Mouse (Mus musculus): ENCODE results near the gene Riok1. TPM values are rescaled to one million over a fixed set of nuclear protein-coding genes. Genes with fewer than 3 reads are reported as not detected.

The Riok1 gene
- polyA plus RNA-seq, 1 experiment = 31.4 TPM

DNA sequence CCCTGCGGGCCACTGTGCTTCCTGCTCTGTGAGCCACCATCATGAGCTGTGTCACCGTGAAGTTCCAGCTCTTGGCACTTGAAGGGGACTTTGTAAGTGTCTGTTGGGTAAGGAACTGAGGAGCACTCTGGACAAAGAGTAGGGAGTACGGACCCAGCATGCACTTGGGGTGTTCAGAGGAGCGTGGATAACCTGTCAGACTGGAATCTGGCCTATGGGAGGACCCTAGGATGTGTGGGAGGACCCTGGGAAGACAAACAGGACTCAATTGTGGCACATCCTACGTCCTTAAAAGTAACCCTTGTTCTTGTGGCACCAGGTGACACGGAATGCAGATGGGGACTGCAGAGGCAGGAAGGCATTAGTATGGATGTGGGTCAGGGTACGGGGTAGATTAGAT, 44.4 kb downstream of the Riok1 start:
- no peak for TF ChIP-seq GATA1 (IDR thresholded peaks at IDR 0.05; ENCODE audit: low read length)

DNA sequence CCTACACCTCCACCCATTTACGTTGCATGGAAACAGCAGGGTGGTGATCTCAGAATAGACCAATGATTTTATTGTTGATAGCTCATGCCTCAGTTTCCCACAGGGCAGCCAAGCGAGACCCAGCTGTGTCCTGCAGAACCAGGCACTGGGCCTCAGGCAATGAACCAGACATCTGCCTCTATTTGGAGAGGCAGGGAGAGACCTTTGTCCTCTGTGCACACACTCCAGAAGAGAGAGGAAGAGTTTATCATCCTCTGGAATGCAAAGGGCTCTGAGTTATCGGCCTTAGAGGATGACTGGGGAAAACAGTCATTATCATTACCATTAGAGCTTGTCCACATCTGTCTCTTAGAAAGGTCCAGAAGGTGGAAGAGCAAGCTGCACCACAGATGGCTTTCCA, 49.9 kb downstream of the Riok1 start:
- TF ChIP-seq GATA1 (IDR thresholded peaks at IDR 0.05; ENCODE audit: low read length) = no peak

DNA sequence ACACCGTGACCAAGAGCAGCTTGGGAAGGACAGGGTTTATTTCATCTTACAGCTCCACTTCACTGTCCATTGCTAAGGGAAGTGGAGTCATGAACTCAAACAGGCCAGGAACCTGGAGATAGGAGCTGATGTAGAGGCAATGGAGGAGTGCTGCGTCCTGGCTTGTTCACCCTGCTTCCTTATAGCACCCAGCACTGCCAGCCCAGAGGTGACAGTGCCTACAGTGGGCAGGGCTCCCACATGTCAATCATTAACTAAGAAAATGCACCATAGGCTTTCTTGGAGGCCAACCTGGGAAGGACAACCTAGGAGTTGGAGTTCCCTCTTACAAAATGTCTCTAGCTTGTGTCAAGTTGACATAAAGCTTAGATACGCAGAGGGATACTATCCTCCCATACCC, 51.2 kb downstream of the Riok1 start:
- TF ChIP-seq GATA1 (IDR thresholded peaks at IDR 0.05; ENCODE audit: low read length) = no peak

GRCm38 (mm10) chr13:38089449-38089848, 52.7 kb downstream of the Riok1 start:
- no peak for TF ChIP-seq GATA1 (IDR thresholded peaks at IDR 0.05; ENCODE audit: low read length)

- no peak for TF ChIP-seq GATA1 (IDR thresholded peaks at IDR 0.05; ENCODE audit: low read length)
These were observed 53.1 kb downstream of the Riok1 start for GRCm38 (mm10) chr13:38089871-38090270.

- no peak for TF ChIP-seq GATA1 (IDR thresholded peaks at IDR 0.05; ENCODE audit: low read length)
These were observed 59.4 kb downstream of the Riok1 start for GRCm38 (mm10) chr13:38096207-38096606.

DNA sequence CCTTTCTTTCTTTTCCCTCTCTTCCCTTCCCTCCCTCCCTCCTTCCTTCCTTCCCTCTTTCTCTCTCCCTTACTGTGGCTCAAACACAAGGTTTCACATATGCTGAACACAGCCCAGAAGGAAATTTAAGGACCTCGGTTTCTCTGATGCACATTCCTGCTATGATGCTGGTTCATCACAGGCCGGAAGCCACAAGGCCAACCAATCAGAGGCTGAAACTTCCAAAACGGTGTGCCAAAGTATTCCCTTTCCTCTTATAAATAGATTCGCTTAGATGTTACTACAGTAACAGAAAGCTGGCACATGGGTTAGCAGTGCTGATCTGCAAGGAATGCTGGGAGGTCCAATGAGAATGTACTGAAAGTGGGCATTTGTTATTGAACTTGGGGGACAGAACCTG, 66.6 kb downstream of the Riok1 start:
- TF ChIP-seq GATA1 (IDR thresholded peaks at IDR 0.05; ENCODE audit: low read length) = no peak

DNA sequence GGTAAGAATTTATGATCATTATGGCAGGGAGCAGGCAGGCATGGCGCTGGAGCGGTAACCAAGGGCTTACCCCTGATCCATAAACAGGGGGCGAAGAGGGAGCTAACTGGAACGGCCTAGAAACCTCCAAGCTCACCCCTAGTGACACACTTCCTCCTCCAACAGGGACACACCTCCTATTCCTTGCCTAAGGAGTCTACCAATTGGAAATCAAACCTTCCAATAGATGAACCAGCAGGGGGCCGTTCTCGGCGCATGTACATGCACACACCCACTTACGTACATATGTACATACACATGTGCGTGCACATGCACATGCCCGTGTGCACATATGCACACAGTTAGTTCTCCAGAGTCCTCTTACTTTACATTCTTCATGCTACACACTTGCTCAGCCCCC, 67.7 kb downstream of the Riok1 start:
- no peak for TF ChIP-seq GATA1 (IDR thresholded peaks at IDR 0.05; ENCODE audit: low read length)

GRCm38 (mm10) chr13:38109081-38109480, 72.3 kb downstream of the Riok1 start:
- TF ChIP-seq GATA1 (IDR thresholded peaks at IDR 0.05; ENCODE audit: low read length) = no peak

Other genes with a start within 250 kb of the Riok1 start
- 58.1 and 95.2 TPM in 2 replicates for gene Ssr1, start 42.8 kb upstream of the Riok1 start, polyA plus RNA-seq (2012)
- gene Cage1, start 74 bp downstream of the Riok1 start, polyA plus RNA-seq (2012) = 0.19 and 0.27 TPM in 2 replicates
- not detected in 2 replicates for gene Dsp, start 114.3 kb downstream of the Riok1 start, polyA plus RNA-seq (2012)
- gene Snrnp48, start 167.9 kb downstream of the Riok1 start, polyA plus RNA-seq (2012) = 38.8 and 64.6 TPM in 2 replicates

All from G1E-ER4 (cell line).